Mouse (Mus musculus) midbrain, embryonic 16.5 days (tissue): ENCODE measurements at regions not wholly inside any gene's neighbourhood (a gene's known extent, or its start where the extent isn't known, plus 50 kb on each side); places are given as distances from the start of the nearest gene placed in this dataset.
A peak's percentile ranks its signal among the peaks of the same experiment; 100 is the strongest.

Experiments
- ATAC-seq: fragments of 200-750 bp; cut with Nextera tagmentation; 2 replicates; pipeline ENCODE4 v1.8.0; 2017; ENCODE audit warnings: moderate TSS enrichment
- H3K27ac ChIP-seq: fragments of 300-500 bp; sonication (generic); 2 replicates; pipeline ENCODE4 v1.5.1; 2014; ENCODE audit warnings: mild to moderate bottlenecking, low read length, mixed read lengths
- H3K27me3 ChIP-seq: fragments of 300-500 bp; sonication (generic); 2 replicates; pipeline ENCODE4 v1.6.1; 2014; ENCODE audit warnings: low read depth, low read length, mixed read lengths; ENCODE audit not compliant: control insufficient read depth, insufficient read depth
- H3K36me3 ChIP-seq: fragments of 300-500 bp; sonication (generic); 2 replicates; pipeline ENCODE4 v1.6.1; 2014; ENCODE audit warnings: mild to moderate bottlenecking, low read length, moderate library complexity, mixed read lengths; ENCODE audit not compliant: control insufficient read depth, insufficient read depth
- H3K4me1 ChIP-seq: fragments of 300-500 bp; sonication (generic); 2 replicates; pipeline ENCODE4 v1.6.1; 2014; ENCODE audit warnings: mild to moderate bottlenecking, low read length, mixed read lengths; ENCODE audit not compliant: control insufficient read depth, insufficient read depth
- H3K4me2 ChIP-seq: fragments of 300-500 bp; sonication (generic); 2 replicates; pipeline ENCODE4 v1.6.1; 2014; ENCODE audit warnings: mild to moderate bottlenecking, low read length, mixed read lengths
- H3K4me3 ChIP-seq: fragments of 300-500 bp; sonication (generic); 2 replicates; pipeline ENCODE4 v1.5.1; 2014; ENCODE audit warnings: low read depth, mild to moderate bottlenecking, low read length, moderate library complexity, mixed read lengths
- H3K9ac ChIP-seq: fragments of 300-500 bp; sonication (generic); 2 replicates; pipeline ENCODE4 v1.6.1; 2014; ENCODE audit warnings: low read depth, low read length, mixed read lengths
- H3K9me3 ChIP-seq: fragments of 300-500 bp; sonication (generic); replicated peaks from 2 replicates; pipeline ENCODE4 v1.6.1; 2014; ENCODE audit warnings: mild to moderate bottlenecking, low read length, mixed read lengths; ENCODE audit not compliant: control insufficient read depth, poor library complexity, severe bottlenecking
- WGBS: fragments of 180-500 bp; shearing (Covaris S2); extraction: QIAGEN DNeasy Blood & Tissue Kit; methylation state at CpG from one replicate; pipeline ENCODE4 v1.1.7; 2014; 5-methylcytosine and 5-hydroxymethylcytosine counted together

DNA sequence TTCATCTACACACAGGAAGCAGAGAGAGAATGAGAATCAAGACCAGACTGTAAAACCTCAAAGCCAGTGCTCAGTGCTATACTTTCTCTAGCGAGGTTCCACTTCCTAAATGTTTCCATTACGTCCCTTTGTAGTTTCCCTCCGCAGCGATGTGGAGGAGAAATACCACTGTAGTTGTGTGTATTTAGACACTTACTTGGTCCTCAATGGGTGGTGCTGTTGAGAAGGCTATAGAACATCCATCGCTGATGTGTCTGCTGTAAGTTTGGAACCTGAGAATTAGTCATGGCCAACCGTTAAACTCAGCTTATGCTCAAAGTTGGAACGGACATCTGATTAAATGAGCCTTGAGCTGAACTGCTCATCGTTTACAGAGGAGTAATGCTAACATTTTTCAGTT, 170.7 kb upstream of the Lyplal1 start:
- no peak for ATAC-seq
- WGBS = 90% methylated on average over 8 of the region's 8 CpGs

DNA sequence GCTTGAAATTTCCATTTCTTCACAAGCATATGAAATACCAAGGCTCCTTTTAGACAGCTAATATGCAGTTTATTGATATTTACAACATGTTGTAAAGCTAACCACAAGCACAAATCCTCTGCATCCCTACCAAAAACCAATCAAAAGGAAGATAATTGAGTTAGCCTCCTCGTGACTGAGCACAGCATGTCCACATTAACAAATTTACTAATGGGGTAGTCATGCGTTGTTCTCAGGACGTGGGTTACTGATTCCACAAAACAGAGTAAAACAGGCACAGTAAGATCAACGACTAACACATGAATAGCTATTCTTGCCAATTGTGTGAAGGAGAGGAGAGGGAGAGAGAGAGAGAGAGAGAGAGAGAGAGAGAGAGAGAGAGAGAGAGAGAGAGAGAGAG, 169.3 kb upstream of the Lyplal1 start:
- 31% methylated on average over 4 of the region's 4 CpGs for WGBS
- Histone ChIP-seq H3K4me1 (no peaks in the 10 kb centered on the region), H3K4me3 (no peak overlapping the region), H3K27me3 (no peaks in the 10 kb centered on the region), H3K27ac (no peak overlapping the region), H3K9ac (no peak overlapping the region), H3K4me2 (no peak overlapping the region), H3K36me3 (no peaks in the 10 kb centered on the region), H3K9me3 (no peaks in the 10 kb centered on the region)
- no peak for ATAC-seq

More for the DNA sequence above, 170.7 kb upstream of the Lyplal1 start:
- no peak overlapping the region for H3K27ac ChIP-seq
- H3K36me3 ChIP-seq = no peaks in the 10 kb centered on the region
- no peaks in the 10 kb centered on the region for H3K27me3 ChIP-seq
- H3K4me1 ChIP-seq = no peaks in the 10 kb centered on the region
- no peak overlapping the region for H3K9ac ChIP-seq
- no peak overlapping the region for H3K4me3 ChIP-seq
- no peak overlapping the region for H3K4me2 ChIP-seq
- H3K9me3 ChIP-seq = no peaks in the 10 kb centered on the region

DNA sequence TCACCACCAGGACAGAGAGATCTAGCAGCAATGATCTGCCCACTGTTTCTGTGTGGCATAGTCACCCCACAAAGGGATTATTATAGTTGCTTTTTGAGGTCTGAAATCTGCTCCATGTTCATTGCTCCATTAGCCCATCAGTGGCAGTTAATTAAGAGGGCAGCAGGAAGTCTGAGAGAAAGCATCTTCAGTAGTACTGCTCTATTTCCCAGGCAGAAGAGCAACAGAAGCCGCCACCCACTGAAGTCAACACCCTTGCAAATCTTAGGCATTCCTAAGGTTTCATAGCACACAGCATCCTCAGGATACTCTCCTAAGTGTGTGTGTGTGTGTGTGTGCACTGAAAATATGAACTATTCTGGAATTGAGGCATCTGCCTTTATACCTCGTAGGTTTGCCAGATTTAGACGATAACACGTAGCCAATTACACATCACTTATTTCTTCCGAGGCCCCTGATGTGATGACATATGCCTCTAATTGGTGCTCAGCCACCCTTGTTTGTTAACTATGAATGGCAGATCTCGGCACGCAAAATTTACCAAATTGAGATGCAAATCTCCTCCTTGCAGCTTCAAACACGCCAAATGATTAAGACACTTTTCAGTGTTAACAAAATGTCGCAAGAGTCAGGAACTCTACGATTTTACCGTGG, 161.0 kb upstream of the Lyplal1 start:
- H3K4me1 ChIP-seq = no peaks in the 10 kb centered on the region
- H3K9me3 ChIP-seq = no peaks in the 10 kb centered on the region
- no peak overlapping the region for H3K27ac ChIP-seq
- 37% methylated on average over 11 of the region's 11 CpGs for whole genome bisulfite sequencing
- no peaks in the 10 kb centered on the region for H3K27me3 ChIP-seq
- no peak for ATAC-seq
- peak overlapping the region; percentile 33 for H3K4me2 ChIP-seq
- H3K4me3 ChIP-seq = peak overlapping the region; percentile 9; the same call in 1 of the 2 replicates
- no peak overlapping the region for H3K9ac ChIP-seq
- no peaks in the 10 kb centered on the region for H3K36me3 ChIP-seq

DNA sequence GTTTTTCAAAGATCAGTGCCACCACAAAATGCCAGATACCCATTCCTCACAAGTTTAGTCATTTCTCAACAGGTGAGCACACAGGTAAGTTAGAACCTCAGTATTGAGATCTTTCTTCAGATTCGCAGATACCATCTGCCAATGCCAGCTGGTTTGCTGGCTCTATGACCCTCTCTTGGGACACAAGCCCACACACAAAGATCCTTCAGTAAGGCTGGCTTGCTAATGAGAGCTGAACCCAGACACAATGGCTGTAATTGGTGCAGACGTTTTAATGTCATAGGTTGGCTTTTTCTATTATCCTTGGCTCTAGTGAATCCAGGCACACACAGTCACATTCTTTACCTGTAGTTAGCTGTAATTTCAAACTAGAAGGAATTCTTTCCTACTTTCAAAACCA, 154.3 kb upstream of the Lyplal1 start:
- 66% methylated on average over 2 of the region's 2 CpGs for WGBS
- no peaks in the 10 kb centered on the region for H3K27me3 ChIP-seq
- no peak overlapping the region for H3K9ac ChIP-seq
- H3K4me1 ChIP-seq = no peaks in the 10 kb centered on the region
- H3K27ac ChIP-seq = no peak overlapping the region
- H3K9me3 ChIP-seq = peaks cover under 1% of the 10 kb centered on the region; the same call in 1 of the 2 replicates
- H3K4me3 ChIP-seq = no peak overlapping the region
- H3K36me3 ChIP-seq = no peaks in the 10 kb centered on the region
- ATAC-seq = no peak
- no peak overlapping the region for H3K4me2 ChIP-seq

- no peak for ATAC-seq
- no peak overlapping the region for H3K4me3 ChIP-seq
- peaks cover 4% of the 10 kb centered on the region; the same call in 1 of the 2 replicates for H3K9me3 ChIP-seq
- H3K27ac ChIP-seq = no peak overlapping the region
- H3K4me2 ChIP-seq = no peak overlapping the region
- no peaks in the 10 kb centered on the region for H3K27me3 ChIP-seq
- H3K4me1 ChIP-seq = no peaks in the 10 kb centered on the region
- H3K9ac ChIP-seq = no peak overlapping the region
- 57% methylated on average over 2 of the region's 2 CpGs for WGBS
- no peaks in the 10 kb centered on the region for H3K36me3 ChIP-seq
Observed at GRCm38 (mm10) chr1:186267317-186267716, 150.2 kb upstream of the Lyplal1 start.

- Histone ChIP-seq H3K9ac (no peak overlapping the region), H3K27me3 (no peaks in the 10 kb centered on the region), H3K4me3 (no peak overlapping the region), H3K9me3 (peaks cover 4% of the 10 kb centered on the region; the same call in 1 of the 2 replicates), H3K36me3 (no peaks in the 10 kb centered on the region), H3K4me2 (no peak overlapping the region), H3K27ac (no peak overlapping the region), H3K4me1 (no peaks in the 10 kb centered on the region)
- ATAC-seq = no peak
- WGBS = 36% methylated on average over 3 of the region's 3 CpGs
Observed at GRCm38 (mm10) chr1:186264639-186265038, 147.5 kb upstream of the Lyplal1 start.

GRCm38 (mm10) chr1:186263955-186264354, 146.8 kb upstream of the Lyplal1 start:
- no peak for ATAC-seq
- Histone ChIP-seq H3K4me1 (no peaks in the 10 kb centered on the region), H3K36me3 (no peaks in the 10 kb centered on the region), H3K27ac (no peak overlapping the region), H3K9ac (no peak overlapping the region), H3K4me2 (no peak overlapping the region), H3K9me3 (peaks cover 4% of the 10 kb centered on the region; the same call in 1 of the 2 replicates), H3K27me3 (no peaks in the 10 kb centered on the region), H3K4me3 (no peak overlapping the region)
- 68% methylated on average over 7 of the region's 7 CpGs for WGBS

GRCm38 (mm10) chr1:186263196-186263595, 146.1 kb upstream of the Lyplal1 start:
- no peak overlapping the region for H3K27ac ChIP-seq
- no peak overlapping the region for H3K4me2 ChIP-seq
- H3K9me3 ChIP-seq = peaks cover 4% of the 10 kb centered on the region; the same call in 1 of the 2 replicates
- ATAC-seq = no peak
- no peak overlapping the region for H3K4me3 ChIP-seq
- no peaks in the 10 kb centered on the region for H3K4me1 ChIP-seq
- no peak overlapping the region for H3K9ac ChIP-seq
- H3K36me3 ChIP-seq = no peaks in the 10 kb centered on the region
- H3K27me3 ChIP-seq = no peaks in the 10 kb centered on the region
- 85% methylated on average over 3 of the region's 3 CpGs for WGBS

- no peak overlapping the region for H3K4me3 ChIP-seq
- no peaks in the 10 kb centered on the region for H3K27me3 ChIP-seq
- H3K4me1 ChIP-seq = no peaks in the 10 kb centered on the region
- 72% methylated on average over 6 of the region's 6 CpGs for WGBS
- no peak overlapping the region for H3K9ac ChIP-seq
- H3K36me3 ChIP-seq = no peaks in the 10 kb centered on the region
- ATAC-seq = no peak
- no peak overlapping the region for H3K27ac ChIP-seq
- no peak overlapping the region for H3K4me2 ChIP-seq
- H3K9me3 ChIP-seq = peaks cover 4% of the 10 kb centered on the region; the same call in 1 of the 2 replicates
Observed at GRCm38 (mm10) chr1:186262040-186262439, 144.9 kb upstream of the Lyplal1 start.
